Mouse (Mus musculus): ENCODE measurements around the gene Btg1. TPM values are rescaled to one million over a fixed set of nuclear protein-coding genes. Genes with fewer than 3 reads are reported as not detected.

The Btg1 gene
- total and polyA plus RNA-seq, 3 experiments = 11.7 to 45.2 (median 28.5) TPM

GRCm38 (mm10) chr10:96621361-96621945 lies 4.6 kb downstream of the Btg1 start:
- Histone ChIP-seq H3K4me1 (ENCODE audit: control insufficient read depth, insufficient read depth, low read length) (peaks cover 8% of the 10 kb centered on the region), H3K79me2 (replicated peaks; ENCODE audit: control insufficient read depth, insufficient read depth, low read length) (peaks cover 8% of the 10 kb centered on the region; the same call in 1 of the 2 replicates), H3K9ac (ENCODE audit: low read depth, low read length) (peak overlapping the region; percentile 62), H3K27me3 (ENCODE audit: control insufficient read depth, insufficient read depth, low read length) (no peaks in the 10 kb centered on the region), H3K4me3 (peak overlapping the region; percentile 51), H3K36me3 (ENCODE audit: control insufficient read depth, insufficient read depth, low read length) (peaks cover 36% of the 10 kb centered on the region), H3K27ac (peak overlapping the region; percentile 48)
- no peak for DNase-seq
- TF ChIP-seq CTCF (IDR thresholded peaks at IDR 0.05) (no peak), EP300 (IDR thresholded peaks at IDR 0.05; ENCODE audit: insufficient read depth, low read depth, low read length) (no peak), POLR2A (IDR thresholded peaks at IDR 0.05; ENCODE audit: insufficient read depth, low read depth, low read length) (no peak)
- WGBS = 35% methylated on average over 4 of the region's 4 CpGs
- intact Hi-C loops (cut with DNase I) = loop anchor here (5.0 kb wide), 2 partner anchors 66 to 241 kb away; no protein-coding TSS in a partner anchor

GRCm38 (mm10) chr10:96621980-96622645 lies 5.3 kb downstream of the Btg1 start:
- H3K27ac ChIP-seq = peak overlapping the region; percentile 48
- peaks cover 8% of the 10 kb centered on the region; the same call in 1 of the 2 replicates for H3K79me2 ChIP-seq (replicated peaks; ENCODE audit: control insufficient read depth, insufficient read depth, low read length)
- H3K36me3 ChIP-seq (ENCODE audit: control insufficient read depth, insufficient read depth, low read length) = peaks cover 36% of the 10 kb centered on the region
- peaks cover 8% of the 10 kb centered on the region for H3K4me1 ChIP-seq (ENCODE audit: control insufficient read depth, insufficient read depth, low read length)
- intact Hi-C loops (cut with DNase I) = loop anchor here (5.0 kb wide), 2 partner anchors 65 to 240 kb away; no protein-coding TSS in a partner anchor
- TF ChIP-seq POLR2A (IDR thresholded peaks at IDR 0.05; ENCODE audit: insufficient read depth, low read depth, low read length) (no peak), CTCF (IDR thresholded peaks at IDR 0.05) (no peak), EP300 (IDR thresholded peaks at IDR 0.05; ENCODE audit: insufficient read depth, low read depth, low read length) (no peak)
- DNase-seq = peak; percentile 24 to 30
- WGBS = 50% methylated on average over 13 of the region's 13 CpGs
- H3K27me3 ChIP-seq (ENCODE audit: control insufficient read depth, insufficient read depth, low read length) = no peaks in the 10 kb centered on the region
- H3K9ac ChIP-seq (ENCODE audit: low read depth, low read length) = peak overlapping the region; percentile 62
- peak overlapping the region; percentile 51 for H3K4me3 ChIP-seq

GRCm38 (mm10) chr10:96622761-96623632 lies 6.2 kb downstream of the Btg1 start:
- Histone ChIP-seq H3K36me3 (ENCODE audit: control insufficient read depth, insufficient read depth, low read length) (peaks cover 36% of the 10 kb centered on the region), H3K27ac (peak overlapping the region; percentile 48), H3K27me3 (ENCODE audit: control insufficient read depth, insufficient read depth, low read length) (no peaks in the 10 kb centered on the region), H3K79me2 (replicated peaks; ENCODE audit: control insufficient read depth, insufficient read depth, low read length) (peaks cover 6% of the 10 kb centered on the region; the same call in 1 of the 2 replicates), H3K4me1 (ENCODE audit: control insufficient read depth, insufficient read depth, low read length) (peaks cover 8% of the 10 kb centered on the region), H3K9ac (ENCODE audit: low read depth, low read length) (no peak overlapping the region), H3K4me3 (no peak overlapping the region)
- intact Hi-C loops (cut with DNase I) = loop anchor here (5.0 kb wide), 2 partner anchors 64 to 239 kb away; no protein-coding TSS in a partner anchor
- TF ChIP-seq POLR2A (IDR thresholded peaks at IDR 0.05; ENCODE audit: insufficient read depth, low read depth, low read length) (no peak), CTCF (IDR thresholded peaks at IDR 0.05) (no peak), EP300 (IDR thresholded peaks at IDR 0.05; ENCODE audit: insufficient read depth, low read depth, low read length) (no peak)
- no peak for DNase-seq
- 58% methylated on average over 6 of the region's 6 CpGs for WGBS

GRCm38 (mm10) chr10:96623633-96624195 lies 6.9 kb downstream of the Btg1 start:
- peaks cover 8% of the 10 kb centered on the region for H3K4me1 ChIP-seq (ENCODE audit: control insufficient read depth, insufficient read depth, low read length)
- H3K27me3 ChIP-seq (ENCODE audit: control insufficient read depth, insufficient read depth, low read length) = no peaks in the 10 kb centered on the region
- no peak overlapping the region for H3K4me3 ChIP-seq
- TF ChIP-seq POLR2A (IDR thresholded peaks at IDR 0.05; ENCODE audit: insufficient read depth, low read depth, low read length) (no peak), CTCF (IDR thresholded peaks at IDR 0.05) (no peak), EP300 (IDR thresholded peaks at IDR 0.05; ENCODE audit: insufficient read depth, low read depth, low read length) (no peak)
- WGBS = 64% methylated on average over 4 of the region's 4 CpGs
- H3K9ac ChIP-seq (ENCODE audit: low read depth, low read length) = no peak overlapping the region
- DNase-seq = no peak
- H3K79me2 ChIP-seq (replicated peaks; ENCODE audit: control insufficient read depth, insufficient read depth, low read length) = peaks cover 6% of the 10 kb centered on the region; the same call in 1 of the 2 replicates
- H3K36me3 ChIP-seq (ENCODE audit: control insufficient read depth, insufficient read depth, low read length) = peaks cover 36% of the 10 kb centered on the region
- H3K27ac ChIP-seq = no peak overlapping the region
- intact Hi-C loops (cut with DNase I) = loop anchor here (5.0 kb wide), 2 partner anchors 64 to 239 kb away; no protein-coding TSS in a partner anchor

- intact Hi-C loops (cut with DNase I) = loop anchor here (5.0 kb wide), 2 partner anchors 63 to 238 kb away; no protein-coding TSS in a partner anchor
- WGBS = 87% methylated on average over 2 of the region's 2 CpGs
- DNase-seq = no peak
- no peak overlapping the region for H3K4me3 ChIP-seq
- no peak overlapping the region for H3K9ac ChIP-seq (ENCODE audit: low read depth, low read length)
- H3K4me1 ChIP-seq (ENCODE audit: control insufficient read depth, insufficient read depth, low read length) = peaks cover 8% of the 10 kb centered on the region
- no peak for TF ChIP-seq POLR2A (IDR thresholded peaks at IDR 0.05; ENCODE audit: insufficient read depth, low read depth, low read length)
- no peak for TF ChIP-seq CTCF (IDR thresholded peaks at IDR 0.05)
- no peak for TF ChIP-seq EP300 (IDR thresholded peaks at IDR 0.05; ENCODE audit: insufficient read depth, low read depth, low read length)
- no peak overlapping the region for H3K27ac ChIP-seq
- H3K27me3 ChIP-seq (ENCODE audit: control insufficient read depth, insufficient read depth, low read length) = no peaks in the 10 kb centered on the region
- peaks cover 36% of the 10 kb centered on the region for H3K36me3 ChIP-seq (ENCODE audit: control insufficient read depth, insufficient read depth, low read length)
- peaks cover 6% of the 10 kb centered on the region; the same call in 1 of the 2 replicates for H3K79me2 ChIP-seq (replicated peaks; ENCODE audit: control insufficient read depth, insufficient read depth, low read length)
Observed at GRCm38 (mm10) chr10:96624406-96624805, 7.6 kb downstream of the Btg1 start.
